Mouse (Mus musculus) stomach, embryonic 15.5 days (tissue): Measurements from ENCODE around the gene Gm20388. TPM values are rescaled to one million over a fixed set of nuclear protein-coding genes. Genes with fewer than 3 reads are reported as not detected.

ENCODE experiments used
- ATAC-seq: fragments of 200-750 bp; cut with Nextera tagmentation; 2 replicates; pipeline ENCODE4 v1.8.0; 2017; ENCODE audit warnings: low read depth, moderate number of reproducible peaks, moderate TSS enrichment; ENCODE audit not compliant: insufficient read depth, low FRiP score
- H3K27ac ChIP-seq: fragments of 300-500 bp; sonication (generic); 2 replicates; pipeline ENCODE4 v1.5.1; 2015; ENCODE audit warnings: mild to moderate bottlenecking, inconsistent platforms
- H3K27me3 ChIP-seq: fragments of 300-500 bp; sonication (generic); replicated peaks from 2 replicates; pipeline ENCODE4 v1.6.1; 2015; ENCODE audit warnings: inconsistent platforms
- H3K36me3 ChIP-seq: fragments of 300-500 bp; sonication (generic); 2 replicates; pipeline ENCODE4 v1.6.1; 2015; ENCODE audit warnings: inconsistent platforms
- H3K4me1 ChIP-seq: fragments of 300-500 bp; sonication (generic); 2 replicates; pipeline ENCODE4 v1.6.1; 2015; ENCODE audit warnings: inconsistent platforms
- H3K4me2 ChIP-seq: fragments of 300-500 bp; sonication (generic); 2 replicates; pipeline ENCODE4 v1.6.1; 2015; ENCODE audit warnings: mild to moderate bottlenecking, inconsistent platforms
- H3K4me3 ChIP-seq: fragments of 300-500 bp; sonication (generic); replicated peaks from 2 replicates; pipeline ENCODE4 v1.5.1; 2015; ENCODE audit warnings: inconsistent platforms
- H3K9ac ChIP-seq: fragments of 300-500 bp; sonication (generic); 2 replicates; pipeline ENCODE4 v1.6.1; 2015; ENCODE audit warnings: inconsistent platforms
- H3K9me3 ChIP-seq: fragments of 300-500 bp; sonication (generic); 2 replicates; pipeline ENCODE4 v1.6.1; 2016; ENCODE audit warnings: inconsistent platforms
- WGBS: fragments of 180-500 bp; shearing (Covaris S2); methylation state at CpG from one replicate; pipeline ENCODE4 v1.1.7; 2015; 5-methylcytosine and 5-hydroxymethylcytosine counted together
- polyA plus RNA-seq: library from polyadenylated mRNA; unstranded; fragments of >200 nt; fragmentation: Nextera tagmentation; extraction: Ambion mirVana; gene quantifications from 2 replicates; pipeline ENCODE4 v1.2.1, GENCODE M21; 2015

Gm20388 gene
- polyA plus RNA-seq, 1 experiment from 2014 or later = not detected

- Histone ChIP-seq H3K4me1 (peaks cover 80% of the 10 kb centered on the region), H3K27me3 (no peaks in the 10 kb centered on the region), H3K9ac (no peak overlapping the region), H3K4me3 (no peak overlapping the region), H3K36me3 (no peaks in the 10 kb centered on the region), H3K9me3 (no peaks in the 10 kb centered on the region), H3K4me2 (no peak overlapping the region), H3K27ac (peak overlapping the region; percentile 42)
- 51% methylated on average over 11 of the region's 11 CpGs for WGBS
- ATAC-seq = no peak
Measured at GRCm38 (mm10) chr8:120517666-120518410, 607.2 kb downstream of the Gm20388 start.

DNA sequence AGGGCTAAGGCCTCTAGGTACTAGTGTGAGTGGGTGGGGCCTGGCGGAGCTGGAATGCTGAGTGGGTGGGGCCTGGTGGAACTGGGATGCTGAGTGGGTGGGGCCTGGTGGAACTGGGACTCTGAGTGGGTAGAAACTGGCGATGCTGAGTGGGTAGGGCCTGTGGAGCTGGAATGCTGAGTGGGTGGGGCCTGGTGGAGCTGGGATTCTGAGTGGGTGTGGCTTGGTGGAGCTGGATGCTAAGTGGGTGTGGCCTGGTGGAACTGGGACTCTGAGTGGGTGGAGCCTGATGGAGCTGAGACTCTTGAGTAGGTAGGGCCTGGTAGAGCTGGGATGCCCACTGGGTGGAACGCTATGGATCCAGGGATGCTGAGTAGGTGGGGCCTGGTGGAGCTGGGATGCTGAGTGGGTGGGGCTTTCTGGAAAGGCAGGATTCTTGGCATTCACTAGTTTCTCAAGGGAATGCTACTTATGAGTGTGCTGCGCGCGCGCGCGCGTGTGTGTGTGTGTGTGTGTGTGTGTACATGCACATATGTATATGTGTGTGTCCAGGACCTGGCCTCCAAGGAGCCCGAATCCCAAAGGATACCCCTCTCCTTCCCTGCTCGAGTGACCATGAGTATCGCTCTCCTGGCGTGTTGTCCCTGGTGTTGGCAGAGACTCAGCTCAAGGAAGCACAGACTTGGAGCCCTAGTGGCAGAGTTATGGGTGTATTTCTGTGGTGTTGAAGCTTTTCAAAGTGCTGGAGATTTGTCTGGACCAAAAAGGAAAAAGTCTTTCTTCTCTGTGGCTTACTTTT is 608.3 kb downstream of the Gm20388 start:
- Histone ChIP-seq H3K4me3 (no peak overlapping the region), H3K27me3 (no peaks in the 10 kb centered on the region), H3K27ac (0 out of 2 replicates have a peak overlapping the region, but pooled peaks have one; percentile 26), H3K4me2 (no peak overlapping the region), H3K36me3 (no peaks in the 10 kb centered on the region), H3K4me1 (peaks cover 70% of the 10 kb centered on the region), H3K9ac (no peak overlapping the region), H3K9me3 (no peaks in the 10 kb centered on the region)
- no peak for ATAC-seq
- WGBS = 74% methylated on average over 14 of the region's 14 CpGs

- ATAC-seq = no peak
- peaks cover 70% of the 10 kb centered on the region for H3K4me1 ChIP-seq
- 62% methylated on average over 15 of the region's 15 CpGs for WGBS
Measured at GRCm38 (mm10) chr8:120520287-120520686, 609.6 kb downstream of the Gm20388 start.

GRCm38 (mm10) chr8:120520707-120521590 is 610.3 kb downstream of the Gm20388 start:
- H3K9me3 ChIP-seq = no peaks in the 10 kb centered on the region
- peak overlapping the region; percentile 62 for H3K27ac ChIP-seq
- no peak overlapping the region for H3K9ac ChIP-seq
- ATAC-seq = peak; percentile 12
- H3K27me3 ChIP-seq = no peaks in the 10 kb centered on the region
- H3K4me1 ChIP-seq = peaks cover 71% of the 10 kb centered on the region
- H3K36me3 ChIP-seq = no peaks in the 10 kb centered on the region
- peak overlapping the region; percentile 17; the same call in 1 of the 2 replicates for H3K4me2 ChIP-seq
- WGBS = 39% methylated on average over 20 of the region's 20 CpGs
- H3K4me3 ChIP-seq = no peak overlapping the region

More at GRCm38 (mm10) chr8:120520287-120520686, 609.6 kb downstream of the Gm20388 start:
- Histone ChIP-seq H3K27me3 (no peaks in the 10 kb centered on the region), H3K4me3 (no peak overlapping the region), H3K36me3 (no peaks in the 10 kb centered on the region), H3K27ac (peak overlapping the region; percentile 41), H3K9me3 (no peaks in the 10 kb centered on the region), H3K4me2 (peak overlapping the region; percentile 17; the same call in 1 of the 2 replicates), H3K9ac (no peak overlapping the region)

- ATAC-seq = no peak
- H3K4me1 ChIP-seq = peaks cover 71% of the 10 kb centered on the region
- no peak overlapping the region for H3K4me3 ChIP-seq
- no peak overlapping the region for H3K9ac ChIP-seq
- H3K36me3 ChIP-seq = no peaks in the 10 kb centered on the region
- no peaks in the 10 kb centered on the region for H3K27me3 ChIP-seq
- no peak overlapping the region; the same call in 1 of the 2 replicates for H3K4me2 ChIP-seq
- WGBS = 72% methylated on average over 7 of the region's 7 CpGs
- H3K9me3 ChIP-seq = no peaks in the 10 kb centered on the region
- peak overlapping the region; percentile 62 for H3K27ac ChIP-seq
Measured at GRCm38 (mm10) chr8:120521591-120521965, 610.9 kb downstream of the Gm20388 start.

DNA sequence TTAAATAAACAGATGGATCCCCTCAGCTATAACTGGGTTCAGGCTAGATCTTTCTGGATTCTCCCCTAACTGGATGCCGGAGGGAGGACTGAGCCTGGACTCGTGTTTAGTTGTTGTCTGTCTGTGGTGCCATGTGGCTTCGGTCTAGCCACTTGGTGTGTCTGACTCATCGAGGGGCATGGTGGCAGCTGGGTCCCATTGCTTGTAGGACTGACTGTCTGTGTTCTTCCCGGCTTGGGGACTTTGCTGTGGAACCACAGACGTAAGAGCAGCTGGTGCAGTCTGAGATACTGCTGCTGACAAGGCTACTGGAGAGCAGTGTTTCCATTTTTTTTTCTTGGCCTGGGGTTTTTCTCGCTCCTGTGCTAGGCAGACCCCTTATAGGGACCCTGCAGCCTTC is 613.0 kb downstream of the Gm20388 start:
- no peaks in the 10 kb centered on the region for H3K36me3 ChIP-seq
- H3K27ac ChIP-seq = no peak overlapping the region
- peaks cover 62% of the 10 kb centered on the region for H3K4me1 ChIP-seq
- no peak overlapping the region for H3K9ac ChIP-seq
- no peak overlapping the region for H3K4me3 ChIP-seq
- no peaks in the 10 kb centered on the region for H3K9me3 ChIP-seq
- no peak overlapping the region for H3K4me2 ChIP-seq
- no peak for ATAC-seq
- WGBS = 66% methylated on average over 7 of the region's 7 CpGs
- H3K27me3 ChIP-seq = no peaks in the 10 kb centered on the region

GRCm38 (mm10) chr8:120525135-120525534 is 614.5 kb downstream of the Gm20388 start:
- no peaks in the 10 kb centered on the region for H3K9me3 ChIP-seq
- no peaks in the 10 kb centered on the region for H3K27me3 ChIP-seq
- WGBS = 94% methylated on average over 1 of the region's 1 CpGs
- H3K4me3 ChIP-seq = no peak overlapping the region
- H3K4me2 ChIP-seq = no peak overlapping the region
- no peaks in the 10 kb centered on the region for H3K36me3 ChIP-seq
- H3K27ac ChIP-seq = no peak overlapping the region
- H3K4me1 ChIP-seq = peaks cover 50% of the 10 kb centered on the region
- ATAC-seq = no peak
- no peak overlapping the region for H3K9ac ChIP-seq

- Histone ChIP-seq H3K4me3 (no peak overlapping the region), H3K27me3 (no peaks in the 10 kb centered on the region), H3K27ac (peak overlapping the region; percentile 37; the same call in 1 of the 2 replicates), H3K4me1 (peaks cover 43% of the 10 kb centered on the region), H3K36me3 (no peaks in the 10 kb centered on the region), H3K9ac (no peak overlapping the region), H3K9me3 (no peaks in the 10 kb centered on the region), H3K4me2 (no peak overlapping the region)
- peak; percentile 42; the same call in 1 of the 2 replicates for ATAC-seq
- 35% methylated on average over 6 of the region's 6 CpGs for WGBS
Measured at GRCm38 (mm10) chr8:120525832-120526231, 615.2 kb downstream of the Gm20388 start.

- 36% methylated on average over 4 of the region's 4 CpGs for WGBS
Measured at GRCm38 (mm10) chr8:120526577-120526976, 615.9 kb downstream of the Gm20388 start.

DNA sequence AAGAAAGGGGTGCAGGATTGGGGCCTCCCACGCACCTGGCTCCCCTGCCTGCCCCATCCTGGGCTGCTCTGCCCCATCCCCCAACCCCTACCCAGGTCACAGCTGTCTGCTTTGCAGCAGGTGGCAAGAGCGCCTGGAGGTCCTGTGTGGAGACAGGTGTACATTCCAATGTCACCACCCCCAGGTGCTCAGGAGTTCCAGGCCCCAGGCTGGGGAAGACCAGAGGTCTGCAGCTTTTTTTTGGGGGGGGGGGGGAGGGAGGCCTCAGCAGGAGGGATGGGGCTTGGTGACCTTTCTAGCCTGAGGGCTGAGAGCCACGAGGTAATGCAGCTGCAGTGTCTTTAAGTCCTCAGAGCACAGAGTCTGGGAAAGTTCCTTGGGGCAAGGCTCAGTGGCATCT is 617.7 kb downstream of the Gm20388 start:
- no peak overlapping the region for H3K9ac ChIP-seq
- ATAC-seq = no peak
- no peak overlapping the region for H3K27ac ChIP-seq

More at GRCm38 (mm10) chr8:120526577-120526976, 615.9 kb downstream of the Gm20388 start:
- no peak overlapping the region for H3K9ac ChIP-seq
- no peaks in the 10 kb centered on the region for H3K36me3 ChIP-seq
- H3K4me2 ChIP-seq = no peak overlapping the region
- H3K4me1 ChIP-seq = peaks cover 42% of the 10 kb centered on the region
- H3K27me3 ChIP-seq = no peaks in the 10 kb centered on the region
- ATAC-seq = no peak
- H3K4me3 ChIP-seq = no peak overlapping the region
- H3K27ac ChIP-seq = 0 out of 2 replicates have a peak overlapping the region, but pooled peaks have one; percentile 37
- H3K9me3 ChIP-seq = no peaks in the 10 kb centered on the region

GRCm38 (mm10) chr8:120529226-120529625 is 618.6 kb downstream of the Gm20388 start:
- Histone ChIP-seq H3K36me3 (no peaks in the 10 kb centered on the region), H3K9me3 (no peaks in the 10 kb centered on the region), H3K4me2 (no peak overlapping the region), H3K4me1 (peaks cover 62% of the 10 kb centered on the region), H3K27me3 (no peaks in the 10 kb centered on the region), H3K9ac (no peak overlapping the region), H3K4me3 (no peak overlapping the region), H3K27ac (no peak overlapping the region)
- WGBS = 61% methylated on average over 7 of the region's 7 CpGs
- no peak for ATAC-seq

More for the DNA sequence above, 617.7 kb downstream of the Gm20388 start:
- no peaks in the 10 kb centered on the region for H3K9me3 ChIP-seq
- no peak overlapping the region for H3K4me2 ChIP-seq
- H3K36me3 ChIP-seq = no peaks in the 10 kb centered on the region
- 42% methylated on average over 3 of the region's 3 CpGs for WGBS
- no peak overlapping the region for H3K4me3 ChIP-seq
- H3K4me1 ChIP-seq = peaks cover 53% of the 10 kb centered on the region
- no peaks in the 10 kb centered on the region for H3K27me3 ChIP-seq
